Mouse (Mus musculus) stomach, embryonic 15.5 days (tissue): Measurements from ENCODE around the gene Fermt2. TPM values are rescaled to one million over a fixed set of nuclear protein-coding genes. Genes with fewer than 3 reads are reported as not detected.

Source experiments
- ATAC-seq: fragments of 200-750 bp; cut with Nextera tagmentation; 2 replicates; pipeline ENCODE4 v1.8.0; 2017; ENCODE audit warnings: low read depth, moderate number of reproducible peaks, moderate TSS enrichment; ENCODE audit not compliant: insufficient read depth, low FRiP score
- H3K27ac ChIP-seq: fragments of 300-500 bp; sonication (generic); 2 replicates; pipeline ENCODE4 v1.5.1; 2015; ENCODE audit warnings: mild to moderate bottlenecking, inconsistent platforms
- H3K27me3 ChIP-seq: fragments of 300-500 bp; sonication (generic); replicated peaks from 2 replicates; pipeline ENCODE4 v1.6.1; 2015; ENCODE audit warnings: inconsistent platforms
- H3K36me3 ChIP-seq: fragments of 300-500 bp; sonication (generic); 2 replicates; pipeline ENCODE4 v1.6.1; 2015; ENCODE audit warnings: inconsistent platforms
- H3K4me1 ChIP-seq: fragments of 300-500 bp; sonication (generic); 2 replicates; pipeline ENCODE4 v1.6.1; 2015; ENCODE audit warnings: inconsistent platforms
- H3K4me2 ChIP-seq: fragments of 300-500 bp; sonication (generic); 2 replicates; pipeline ENCODE4 v1.6.1; 2015; ENCODE audit warnings: mild to moderate bottlenecking, inconsistent platforms
- H3K4me3 ChIP-seq: fragments of 300-500 bp; sonication (generic); replicated peaks from 2 replicates; pipeline ENCODE4 v1.5.1; 2015; ENCODE audit warnings: inconsistent platforms
- H3K9ac ChIP-seq: fragments of 300-500 bp; sonication (generic); 2 replicates; pipeline ENCODE4 v1.6.1; 2015; ENCODE audit warnings: inconsistent platforms
- H3K9me3 ChIP-seq: fragments of 300-500 bp; sonication (generic); 2 replicates; pipeline ENCODE4 v1.6.1; 2016; ENCODE audit warnings: inconsistent platforms
- WGBS: fragments of 180-500 bp; shearing (Covaris S2); methylation state at CpG from one replicate; pipeline ENCODE4 v1.1.7; 2015; 5-methylcytosine and 5-hydroxymethylcytosine counted together
- polyA plus RNA-seq: library from polyadenylated mRNA; unstranded; fragments of >200 nt; fragmentation: Nextera tagmentation; extraction: Ambion mirVana; gene quantifications from 2 replicates; pipeline ENCODE4 v1.2.1, GENCODE M21; 2015

The Fermt2 gene
- polyA plus RNA-seq, 1 experiment from 2014 or later: 200 TPM

GRCm38 (mm10) chr14:45550010-45550647 is 20.2 kb upstream of the Fermt2 start:
- no peak overlapping the region for H3K4me2 ChIP-seq
- no peak for ATAC-seq
- no peaks in the 10 kb centered on the region for H3K9me3 ChIP-seq

GRCm38 (mm10) chr14:45548118-45548517 is 18.2 kb upstream of the Fermt2 start:
- H3K27ac ChIP-seq: no peak overlapping the region
- no peak overlapping the region for H3K4me3 ChIP-seq
- H3K27me3 ChIP-seq: no peaks in the 10 kb centered on the region
- ATAC-seq: no peak
- H3K4me1 ChIP-seq: no peaks in the 10 kb centered on the region
- H3K4me2 ChIP-seq: no peak overlapping the region
- no peaks in the 10 kb centered on the region for H3K36me3 ChIP-seq
- no peak overlapping the region for H3K9ac ChIP-seq
- no peaks in the 10 kb centered on the region for H3K9me3 ChIP-seq
- WGBS: 67% methylated on average over 3 of the region's 3 CpGs

More at GRCm38 (mm10) chr14:45550010-45550647, 20.2 kb upstream of the Fermt2 start:
- H3K27me3 ChIP-seq: no peaks in the 10 kb centered on the region
- no peaks in the 10 kb centered on the region for H3K36me3 ChIP-seq
- no peak overlapping the region for H3K9ac ChIP-seq
- no peak overlapping the region for H3K27ac ChIP-seq
- 56% methylated on average over 13 of the region's 13 CpGs for WGBS
- H3K4me3 ChIP-seq: no peak overlapping the region
- no peaks in the 10 kb centered on the region; the same call in 1 of the 2 replicates for H3K4me1 ChIP-seq

- no peaks in the 10 kb centered on the region for H3K27me3 ChIP-seq
- H3K9me3 ChIP-seq: no peaks in the 10 kb centered on the region
- no peak overlapping the region for H3K4me3 ChIP-seq
- H3K27ac ChIP-seq: no peak overlapping the region
- no peaks in the 10 kb centered on the region for H3K4me1 ChIP-seq
- no peaks in the 10 kb centered on the region for H3K36me3 ChIP-seq
- 80% methylated on average over 7 of the region's 7 CpGs for WGBS
- no peak overlapping the region for H3K4me2 ChIP-seq
- H3K9ac ChIP-seq: no peak overlapping the region
- ATAC-seq: no peak
Observed at GRCm38 (mm10) chr14:45544905-45545304, 15.0 kb upstream of the Fermt2 start.

- no peak overlapping the region for H3K4me3 ChIP-seq
- WGBS: 57% methylated on average over 5 of the region's 6 CpGs
- no peak overlapping the region for H3K9ac ChIP-seq
- H3K4me1 ChIP-seq: no peaks in the 10 kb centered on the region
- no peaks in the 10 kb centered on the region for H3K36me3 ChIP-seq
- no peaks in the 10 kb centered on the region for H3K9me3 ChIP-seq
- no peak overlapping the region for H3K4me2 ChIP-seq
- no peaks in the 10 kb centered on the region for H3K27me3 ChIP-seq
- ATAC-seq: no peak
- H3K27ac ChIP-seq: no peak overlapping the region
Observed at GRCm38 (mm10) chr14:45544026-45544425, 14.1 kb upstream of the Fermt2 start.

- H3K27ac ChIP-seq: peak overlapping the region; percentile 2; the same call in 1 of the 2 replicates
- H3K9ac ChIP-seq: no peak overlapping the region
- no peak overlapping the region for H3K4me3 ChIP-seq
- no peaks in the 10 kb centered on the region for H3K27me3 ChIP-seq
- 30% methylated on average over 12 of the region's 12 CpGs for WGBS
- no peaks in the 10 kb centered on the region for H3K36me3 ChIP-seq
- H3K9me3 ChIP-seq: no peaks in the 10 kb centered on the region
- no peak overlapping the region for H3K4me2 ChIP-seq
- no peaks in the 10 kb centered on the region for H3K4me1 ChIP-seq
- ATAC-seq: peak; percentile 72
Observed at GRCm38 (mm10) chr14:45539659-45540468, 9.9 kb upstream of the Fermt2 start.

GRCm38 (mm10) chr14:45530364-45531345 is 737 bp upstream of the Fermt2 start:
- Histone ChIP-seq H3K27me3 (no peaks in the 10 kb centered on the region), H3K36me3 (no peaks in the 10 kb centered on the region), H3K4me2 (peak overlapping the region; percentile 75), H3K4me3 (peak overlapping the region; percentile 80), H3K9me3 (no peaks in the 10 kb centered on the region), H3K9ac (peak overlapping the region; percentile 45), H3K4me1 (peaks cover 9% of the 10 kb centered on the region; the same call in 1 of the 2 replicates), H3K27ac (peak overlapping the region; percentile 95)
- WGBS: 1% methylated on average over 37 of the region's 37 CpGs
- ATAC-seq: peak; percentile 23; the same call in 1 of the 2 replicates

- H3K36me3 ChIP-seq: no peaks in the 10 kb centered on the region
- H3K4me1 ChIP-seq: peaks cover 9% of the 10 kb centered on the region; the same call in 1 of the 2 replicates
- H3K9ac ChIP-seq: peak overlapping the region; percentile 25; the same call in 1 of the 2 replicates
- peak overlapping the region; percentile 80 for H3K4me3 ChIP-seq
- no peaks in the 10 kb centered on the region for H3K9me3 ChIP-seq
- H3K27me3 ChIP-seq: no peaks in the 10 kb centered on the region
- peak overlapping the region; percentile 75 for H3K4me2 ChIP-seq
- H3K27ac ChIP-seq: peak overlapping the region; percentile 95
- ATAC-seq: no peak
- WGBS: 1% methylated on average over 13 of the region's 13 CpGs
Observed at GRCm38 (mm10) chr14:45528861-45529260, 1.1 kb downstream of the Fermt2 start.

- no peak overlapping the region for H3K4me2 ChIP-seq
- H3K9ac ChIP-seq: no peak overlapping the region
- no peaks in the 10 kb centered on the region for H3K9me3 ChIP-seq
- no peak overlapping the region for H3K4me3 ChIP-seq
- ATAC-seq: no peak
- 77% methylated on average over 11 of the region's 11 CpGs for WGBS
- H3K27ac ChIP-seq: no peak overlapping the region
- H3K36me3 ChIP-seq: no peaks in the 10 kb centered on the region
- no peaks in the 10 kb centered on the region for H3K4me1 ChIP-seq
- no peaks in the 10 kb centered on the region for H3K27me3 ChIP-seq
Observed at GRCm38 (mm10) chr14:45515771-45516170, 14.1 kb downstream of the Fermt2 start.

GRCm38 (mm10) chr14:45510787-45511186 is 19.1 kb downstream of the Fermt2 start:
- Histone ChIP-seq H3K9ac (no peak overlapping the region), H3K4me2 (no peak overlapping the region), H3K9me3 (no peaks in the 10 kb centered on the region), H3K27me3 (no peaks in the 10 kb centered on the region), H3K36me3 (no peaks in the 10 kb centered on the region), H3K4me1 (peaks cover 20% of the 10 kb centered on the region), H3K4me3 (no peak overlapping the region), H3K27ac (no peak overlapping the region)
- no peak for ATAC-seq
- WGBS: 26% methylated on average over 4 of the region's 4 CpGs

GRCm38 (mm10) chr14:45507923-45508322 is 22.0 kb downstream of the Fermt2 start:
- Histone ChIP-seq H3K27me3 (no peaks in the 10 kb centered on the region), H3K4me3 (no peak overlapping the region), H3K9me3 (no peaks in the 10 kb centered on the region), H3K27ac (peak overlapping the region; percentile 46), H3K4me1 (peaks cover 20% of the 10 kb centered on the region), H3K9ac (no peak overlapping the region), H3K36me3 (no peaks in the 10 kb centered on the region), H3K4me2 (no peak overlapping the region)
- 25% methylated on average over 4 of the region's 4 CpGs for WGBS
- ATAC-seq: no peak

- H3K9ac ChIP-seq: no peak overlapping the region
- H3K27me3 ChIP-seq: no peaks in the 10 kb centered on the region
- H3K4me1 ChIP-seq: peaks cover 20% of the 10 kb centered on the region
Observed at GRCm38 (mm10) chr14:45507447-45507846, 22.5 kb downstream of the Fermt2 start.

More at GRCm38 (mm10) chr14:45507447-45507846, 22.5 kb downstream of the Fermt2 start:
- WGBS: 59% methylated on average over 3 of the region's 3 CpGs
- ATAC-seq: no peak
- no peaks in the 10 kb centered on the region for H3K36me3 ChIP-seq
- no peak overlapping the region for H3K4me3 ChIP-seq
- H3K9me3 ChIP-seq: no peaks in the 10 kb centered on the region
- peak overlapping the region; percentile 21; the same call in 1 of the 2 replicates for H3K27ac ChIP-seq
- no peak overlapping the region for H3K4me2 ChIP-seq
